Mouse (Mus musculus) heart, embryonic 10.5 days (tissue): ENCODE results near the gene Prm1. TPM values are rescaled to one million over a fixed set of nuclear protein-coding genes. Genes with fewer than 3 reads are reported as not detected.
"Not testable (repeated sequence)": the region's sequence is repeated elsewhere in the genome, so short reads cannot be mapped to it uniquely, and the experiment has no call there.

Experiments
- DNase-seq: peaks from one replicate; pipeline ENCODE4 v3.0.0-alpha.2; 2017; ENCODE audit warnings: low spot score
- H3K27ac ChIP-seq: fragments of 300-500 bp; sonication (generic); 2 replicates; pipeline ENCODE4 v1.5.1; 2016; ENCODE audit warnings: mild to moderate bottlenecking
- H3K27me3 ChIP-seq: fragments of 300-500 bp; sonication (generic); 2 replicates; pipeline ENCODE4 v1.6.1; 2016; ENCODE audit warnings: mild to moderate bottlenecking; ENCODE audit not compliant: poor library complexity, insufficient read depth, severe bottlenecking
- H3K36me3 ChIP-seq: fragments of 300-500 bp; sonication (generic); 2 replicates; pipeline ENCODE4 v1.6.1; 2016; ENCODE audit warnings: mild to moderate bottlenecking, moderate library complexity
- H3K4me1 ChIP-seq: fragments of 300-500 bp; sonication (generic); 2 replicates; pipeline ENCODE4 v1.6.1; 2016; ENCODE audit warnings: mild to moderate bottlenecking
- H3K4me3 ChIP-seq: fragments of 300-500 bp; sonication (generic); 2 replicates; pipeline ENCODE4 v1.5.1; 2016; ENCODE audit warnings: mild to moderate bottlenecking, moderate library complexity
- H3K9me3 ChIP-seq: fragments of 300-500 bp; sonication (generic); 2 replicates; pipeline ENCODE4 v1.6.1; 2016; ENCODE audit warnings: mild to moderate bottlenecking, moderate library complexity
- WGBS: fragments of 180-500 bp; shearing (Covaris S2); methylation state at CpG from one replicate; pipeline ENCODE4 v1.1.7; 2016; 5-methylcytosine and 5-hydroxymethylcytosine counted together
- polyA plus RNA-seq: library from polyadenylated mRNA; unstranded; fragments of >200 nt; fragmentation: Nextera tagmentation; extraction: Ambion mirVana; gene quantifications from 2 replicates; pipeline ENCODE4 v1.2.1, GENCODE M21; 2016

Gene Prm1
- 0.36 TPM in 1 of 2 replicates, not detected in the other for polyA plus RNA-seq

DNA sequence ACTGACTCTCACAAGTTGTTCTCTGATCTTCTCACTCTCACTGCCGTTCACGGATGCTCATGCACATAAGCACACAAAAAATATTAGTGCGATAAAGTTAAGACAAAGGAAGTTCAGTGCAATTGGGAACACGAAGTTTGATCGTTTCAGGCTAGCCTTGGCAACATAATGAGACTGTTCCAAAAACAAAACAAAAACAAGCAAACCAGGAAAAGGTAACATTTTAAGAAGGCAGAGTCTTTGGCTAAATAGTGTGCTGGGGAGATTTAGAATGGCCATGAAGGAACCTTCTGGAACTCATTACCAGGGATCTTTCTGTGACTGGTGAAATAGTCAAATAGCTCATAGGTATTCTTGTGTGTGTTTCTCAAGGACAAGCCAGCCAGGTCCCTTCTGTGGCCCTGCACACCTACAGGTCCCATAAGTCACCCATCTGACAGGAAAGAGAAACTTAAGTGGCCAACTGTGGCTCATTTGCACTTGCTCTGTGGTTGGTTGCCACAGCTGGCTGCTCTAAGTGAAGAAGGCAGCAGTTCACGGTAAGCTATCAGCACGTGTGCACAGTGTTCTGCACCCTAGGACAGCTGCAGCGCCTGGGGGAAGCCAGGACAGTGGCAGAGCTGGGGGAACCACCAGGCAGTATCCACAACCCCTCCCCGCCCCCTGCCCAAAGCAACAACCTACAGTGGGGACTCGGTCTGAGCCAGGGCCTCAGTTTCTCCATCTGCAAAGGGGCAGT lies at the start of gene Prm1:
Gene Prm1 (minus strand): TSS at position 51 of the 739 bp plus-strand sequence.
- Histone ChIP-seq H3K9me3 (no peaks in the 10 kb centered on the region), H3K27ac (no peak within 1 kb of the TSS), H3K27me3 (no peaks in the 10 kb centered on the region; the same call in 1 of the 2 replicates), H3K4me3 (no peak within 1 kb of the TSS), H3K36me3 (no peaks in the 10 kb centered on the region), H3K4me1 (peaks cover 2% of the 10 kb centered on the region)
- 71% methylated on average over 10 of the region's 10 CpGs for WGBS
- no peak for DNase-seq

- H3K9me3 ChIP-seq, H3K4me3 ChIP-seq, H3K27ac ChIP-seq, H3K27me3 ChIP-seq, H3K36me3 ChIP-seq, DNase-seq, H3K4me1 ChIP-seq: not testable (repeated sequence)
- WGBS, result 88% methylated on average over 10 of the region's 10 CpGs
Measured at GRCm38 (mm10) chr16:10852216-10852615, 46.6 kb upstream of the Prm1 start.

DNA sequence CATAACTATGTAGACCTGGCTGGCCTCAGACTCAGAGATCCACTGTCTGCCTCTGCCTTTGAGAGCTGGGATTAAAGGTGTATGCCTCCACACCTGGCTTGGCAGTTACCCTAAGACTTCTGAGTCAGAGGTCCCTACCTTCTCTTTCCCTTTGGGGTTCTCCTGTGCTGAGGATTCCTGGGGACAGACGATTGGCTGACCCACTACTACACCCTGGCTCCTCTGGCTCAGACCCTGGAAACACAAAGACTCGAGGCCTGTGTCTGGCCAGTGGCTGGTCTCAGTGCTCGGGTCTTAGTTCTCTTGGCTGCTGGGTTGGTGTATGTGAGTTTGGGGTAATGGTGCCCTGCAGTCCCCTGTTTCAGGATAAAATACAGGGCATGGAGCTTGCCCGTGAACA lies 45.3 kb upstream of the Prm1 start:
- Histone ChIP-seq H3K9me3 (no peaks in the 10 kb centered on the region), H3K36me3 (peaks cover 5% of the 10 kb centered on the region), H3K4me3 (no peak overlapping the region), H3K27me3 (no peaks in the 10 kb centered on the region), H3K27ac (peak overlapping the region; percentile 32; the same call in 1 of the 2 replicates), H3K4me1 (peaks cover 3% of the 10 kb centered on the region)
- DNase-seq, result no peak
- WGBS, result 65% methylated on average over 4 of the region's 4 CpGs

GRCm38 (mm10) chr16:10849965-10850861 lies 44.6 kb upstream of the Prm1 start:
- Histone ChIP-seq H3K4me1 (peaks cover 3% of the 10 kb centered on the region), H3K9me3 (no peaks in the 10 kb centered on the region), H3K27ac (no peak overlapping the region), H3K36me3 (peaks cover 5% of the 10 kb centered on the region), H3K4me3 (no peak overlapping the region), H3K27me3 (no peaks in the 10 kb centered on the region)
- no peak for DNase-seq
- 55% methylated on average over 12 of the region's 12 CpGs for WGBS

DNA sequence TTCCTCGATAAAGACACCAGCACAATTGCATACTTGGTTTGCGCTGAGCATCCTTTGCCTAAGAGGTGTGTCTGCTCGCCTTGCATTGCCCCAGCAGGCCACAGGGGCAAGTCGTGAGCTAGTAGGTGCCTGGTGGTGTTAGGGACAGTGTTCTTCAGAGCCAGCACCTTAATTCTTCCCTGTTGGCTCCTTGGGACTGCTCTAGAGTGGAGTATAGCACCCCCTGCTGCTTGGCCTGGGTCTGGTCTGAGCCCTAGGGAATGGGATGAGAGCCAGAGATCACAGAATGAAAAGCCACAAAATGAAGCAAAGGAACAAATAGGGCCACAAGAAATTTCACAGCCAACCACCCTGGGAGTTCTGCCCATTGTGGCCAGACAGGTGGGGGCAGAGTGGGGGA lies 40.9 kb upstream of the Prm1 start:
- H3K4me1 ChIP-seq, result peaks cover 25% of the 10 kb centered on the region
- H3K4me3 ChIP-seq, result no peak overlapping the region
- no peak overlapping the region for H3K27ac ChIP-seq
- H3K36me3 ChIP-seq, result no peaks in the 10 kb centered on the region
- DNase-seq, result no peak
- H3K27me3 ChIP-seq, result no peaks in the 10 kb centered on the region
- 59% methylated on average over 4 of the region's 4 CpGs for WGBS
- H3K9me3 ChIP-seq, result no peaks in the 10 kb centered on the region

GRCm38 (mm10) chr16:10845952-10846351 lies 40.3 kb upstream of the Prm1 start:
- no peak overlapping the region for H3K27ac ChIP-seq

GRCm38 (mm10) chr16:10844319-10844670 lies 38.7 kb upstream of the Prm1 start:
- DNase-seq, result no peak
- Histone ChIP-seq H3K27me3 (no peaks in the 10 kb centered on the region), H3K36me3 (no peaks in the 10 kb centered on the region), H3K27ac (peak overlapping the region; percentile 60; the same call in 1 of the 2 replicates), H3K4me1 (peaks cover 33% of the 10 kb centered on the region), H3K9me3 (no peaks in the 10 kb centered on the region), H3K4me3 (peak overlapping the region; percentile 50)
- 44% methylated on average over 6 of the region's 6 CpGs for WGBS

More at GRCm38 (mm10) chr16:10845952-10846351, 40.3 kb upstream of the Prm1 start:
- H3K4me3 ChIP-seq, result no peak overlapping the region
- H3K9me3 ChIP-seq, result no peaks in the 10 kb centered on the region
- DNase-seq, result no peak
- 81% methylated on average over 6 of the region's 6 CpGs for WGBS
- no peaks in the 10 kb centered on the region for H3K36me3 ChIP-seq
- peaks cover 25% of the 10 kb centered on the region for H3K4me1 ChIP-seq
- no peaks in the 10 kb centered on the region for H3K27me3 ChIP-seq

DNA sequence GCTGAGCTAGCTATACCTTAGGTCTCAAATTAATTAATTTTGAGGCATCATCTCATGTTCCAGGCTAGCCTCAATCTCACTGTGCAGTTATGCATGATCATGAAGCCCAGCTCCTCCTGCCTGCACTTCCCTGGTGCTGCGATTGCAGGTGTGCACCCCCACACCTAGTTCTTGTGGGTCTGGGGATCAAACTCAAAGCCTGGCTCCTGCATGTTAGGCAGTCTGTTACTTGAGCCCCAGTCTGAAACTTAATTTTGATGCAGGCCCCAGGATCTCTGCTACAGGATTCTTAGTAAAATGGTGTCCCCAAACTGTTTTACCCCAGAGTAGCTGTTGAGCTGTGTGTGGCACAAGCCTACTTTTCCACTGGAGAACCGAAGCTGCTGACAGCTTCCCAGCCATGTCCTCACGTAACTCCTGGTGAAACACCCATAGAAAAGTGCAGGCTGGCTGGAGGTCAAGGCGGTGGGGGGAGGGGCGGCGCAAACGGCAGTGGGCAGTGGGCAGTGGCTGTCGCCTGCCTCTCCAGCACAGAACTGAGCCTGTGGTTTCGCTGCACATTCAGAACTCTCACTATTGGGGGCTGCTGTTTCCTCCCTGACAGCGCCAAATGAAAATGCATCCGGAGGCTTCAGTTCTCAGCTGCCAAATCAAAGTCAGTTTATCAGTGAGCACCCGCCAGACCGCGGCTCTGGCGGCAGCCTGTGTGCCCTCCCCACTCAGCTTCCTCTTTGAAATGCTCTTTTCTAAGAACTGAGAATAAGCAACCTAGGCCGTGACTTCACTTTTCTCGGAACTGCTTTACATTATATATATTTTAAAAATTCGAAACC lies 38.1 kb upstream of the Prm1 start:
- peak overlapping the region; percentile 50 for H3K4me3 ChIP-seq
- peaks cover 38% of the 10 kb centered on the region for H3K4me1 ChIP-seq
- H3K27me3 ChIP-seq, result no peaks in the 10 kb centered on the region
- no peaks in the 10 kb centered on the region for H3K9me3 ChIP-seq
- H3K27ac ChIP-seq, result peak overlapping the region; percentile 60
- 8% methylated on average over 18 of the region's 18 CpGs for WGBS
- H3K36me3 ChIP-seq, result no peaks in the 10 kb centered on the region
- peak; percentile 89 for DNase-seq

DNA sequence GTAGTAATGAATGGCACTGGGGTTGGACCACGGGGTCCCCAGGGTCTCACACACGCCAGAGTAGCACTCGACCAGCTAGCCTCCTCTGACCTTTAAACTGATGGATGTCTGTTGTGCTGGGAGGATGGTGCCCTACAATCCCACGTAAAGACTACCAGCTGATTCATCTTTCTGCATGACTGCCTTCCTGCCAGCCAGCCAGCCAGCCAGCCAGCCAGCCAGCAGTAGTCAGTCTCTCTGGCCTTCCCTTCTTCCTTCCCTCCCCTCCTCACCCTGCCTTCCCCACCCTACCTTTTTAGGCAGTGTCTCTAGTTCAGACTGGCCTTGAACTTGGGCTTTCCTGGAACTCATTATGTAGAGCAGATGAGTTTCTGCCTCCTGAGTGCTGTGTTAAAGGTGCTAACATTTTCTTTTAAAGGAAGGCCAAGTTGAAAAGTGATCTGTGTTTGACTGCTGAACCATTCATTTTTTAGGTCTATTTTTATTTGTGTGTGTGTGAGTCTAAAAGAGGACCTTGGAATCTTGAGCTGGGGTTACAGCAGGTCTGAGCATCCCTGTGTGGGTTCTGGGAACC lies 36.7 kb upstream of the Prm1 start:
- WGBS, result 89% methylated on average over 4 of the region's 4 CpGs
- Histone ChIP-seq H3K27ac (peak overlapping the region; percentile 26; the same call in 1 of the 2 replicates), H3K4me1 (peaks cover 48% of the 10 kb centered on the region), H3K4me3 (no peak overlapping the region), H3K9me3 (no peaks in the 10 kb centered on the region), H3K27me3 (no peaks in the 10 kb centered on the region), H3K36me3 (no peaks in the 10 kb centered on the region)
- no peak for DNase-seq

DNA sequence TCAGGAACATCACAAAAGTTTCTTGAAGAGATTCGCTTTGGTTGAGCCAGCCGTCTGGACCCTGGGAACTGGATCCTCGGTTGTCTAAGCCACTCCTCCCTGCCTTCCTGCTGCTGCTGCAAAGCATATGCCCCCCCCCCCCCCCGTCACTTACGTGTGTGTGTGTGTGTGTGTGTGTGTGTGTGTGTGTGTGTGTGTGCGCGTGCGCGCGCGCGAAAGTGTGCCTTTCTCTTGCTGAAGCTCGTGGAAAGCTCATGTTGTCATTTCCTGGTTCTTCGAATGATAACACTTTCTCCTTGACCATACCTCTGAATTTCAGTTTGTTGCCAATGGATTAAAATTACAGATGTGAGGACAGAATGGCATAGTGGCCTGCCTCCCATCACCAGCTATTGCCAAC lies 34.4 kb upstream of the Prm1 start:
- no peaks in the 10 kb centered on the region for H3K27me3 ChIP-seq
- DNase-seq, result no peak
- WGBS, result 84% methylated on average over 13 of the region's 14 CpGs
- 0 out of 2 replicates have a peak, but pooled peaks cover 2% of the 10 kb centered on the region for H3K36me3 ChIP-seq
- peak overlapping the region; percentile 75; the same call in 1 of the 2 replicates for H3K27ac ChIP-seq
- H3K4me3 ChIP-seq, result no peak overlapping the region
- H3K4me1 ChIP-seq, result peaks cover 63% of the 10 kb centered on the region
- no peaks in the 10 kb centered on the region for H3K9me3 ChIP-seq

GRCm38 (mm10) chr16:10838487-10839245 lies 33.0 kb upstream of the Prm1 start:
- DNase-seq, result no peak
- Histone ChIP-seq H3K27me3 (no peaks in the 10 kb centered on the region), H3K4me3 (no peak overlapping the region; the same call in 1 of the 2 replicates), H3K36me3 (0 out of 2 replicates have a peak, but pooled peaks cover 2% of the 10 kb centered on the region), H3K4me1 (peaks cover 59% of the 10 kb centered on the region), H3K9me3 (no peaks in the 10 kb centered on the region), H3K27ac (peak overlapping the region; percentile 75)
- WGBS, result 44% methylated on average over 10 of the region's 10 CpGs
